Mouse (Mus musculus): ENCODE measurements at regions not wholly inside any gene's neighbourhood (a gene's known extent, or its start where the extent isn't known, plus 50 kb on each side); places are given as distances from the start of the nearest gene placed in this dataset.

DNA sequence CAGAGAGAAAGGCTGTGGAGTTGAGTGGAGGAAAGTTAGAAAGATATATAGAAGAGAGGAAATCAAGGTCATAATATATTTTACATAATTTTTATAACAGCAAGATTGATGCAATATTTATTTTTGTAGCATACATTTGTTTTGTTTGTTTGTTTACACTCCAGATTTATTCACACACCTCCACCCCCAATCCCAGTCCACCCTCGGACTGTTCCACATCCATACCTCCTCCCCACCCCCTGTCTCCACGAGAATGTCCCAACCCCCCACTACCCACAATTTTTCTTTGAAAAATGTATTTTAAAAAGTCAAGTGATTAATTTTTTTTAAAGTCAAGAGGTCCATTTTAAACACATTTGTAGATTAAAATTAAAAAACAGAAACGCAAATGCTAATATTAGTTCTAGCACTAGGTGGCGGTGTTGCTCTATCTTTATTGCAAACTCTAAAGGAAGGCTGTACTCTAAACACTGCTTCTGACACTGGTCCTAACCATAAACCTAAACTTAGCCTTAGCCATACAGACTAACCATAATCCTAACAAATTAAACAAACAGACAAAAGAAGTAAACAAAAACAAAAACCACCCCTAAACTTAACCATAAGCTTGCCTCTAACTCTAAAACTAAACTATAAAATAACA, 67.8 kb downstream of the Olfr1505 start:
- peak; percentile 42 to 74 for DNase-seq
- intact Hi-C loops (cut with DNase I), result loop anchor here (1.0 to 10.0 kb wide), 6 partner anchors 711 to 1986 kb away; no protein-coding TSS in a partner anchor

DNA sequence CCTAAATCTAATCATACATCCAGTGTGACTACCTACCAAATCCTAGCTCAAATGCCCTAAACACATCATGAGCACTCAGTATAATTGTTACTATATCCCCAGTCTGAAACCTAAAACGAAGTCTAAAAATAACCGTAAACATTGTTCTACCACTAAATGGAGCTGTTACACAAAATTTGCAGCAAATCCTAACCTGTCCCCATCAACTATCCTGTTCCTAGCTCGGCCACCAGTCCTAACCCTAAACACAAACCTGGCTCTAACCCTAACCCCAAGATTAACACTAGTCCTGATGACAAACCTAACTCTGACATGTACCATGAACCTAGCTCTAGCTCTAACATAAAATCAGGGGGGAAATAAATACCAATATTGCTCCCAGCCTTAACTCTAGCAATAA, 69.5 kb downstream of the Olfr1505 start:
- intact Hi-C loops (cut with DNase I), result loop anchor here (5.0 to 10.0 kb wide), 3 partner anchors 1819 to 1984 kb away; no protein-coding TSS in a partner anchor
- DNase-seq, result no peak

All from heart, postnatal 10 days (tissue).